Mouse (Mus musculus) cerebellum, adult 2 months (tissue): ENCODE results near the gene Atf6. TPM values are rescaled to one million over a fixed set of nuclear protein-coding genes. Genes with fewer than 3 reads are reported as not detected.

Source experiments
- DNase-seq, 2 experiments: peaks; one replicate each; pipeline ENCODE4 v3.0.0; 2021
- H3K27ac ChIP-seq: fragments of 200-500 bp; 2 replicates; pipeline ENCODE4 v1.5.1; 2012; ENCODE audit warnings: low read length, control low read depth, inconsistent platforms; ENCODE audit not compliant: insufficient read depth
- H3K27me3 ChIP-seq: fragments of 200-500 bp; 2 replicates; pipeline ENCODE4 v1.6.1; 2012; ENCODE audit warnings: inconsistent platforms, mild to moderate bottlenecking, low read length, moderate library complexity; ENCODE audit not compliant: control insufficient read depth, insufficient read depth
- H3K4me1 ChIP-seq: fragments of 200-500 bp; 2 replicates; pipeline ENCODE4 v1.6.1; 2011; ENCODE audit warnings: low read length; ENCODE audit not compliant: control insufficient read depth, insufficient read depth
- H3K4me3 ChIP-seq: fragments of 200-500 bp; replicated peaks from 2 replicates; pipeline ENCODE3; 2011; ENCODE audit warnings: mild to moderate bottlenecking, low read depth, low read length, control low read depth; ENCODE audit not compliant: insufficient read depth
- CTCF ChIP-seq: fragments of 200-500 bp; IDR thresholded peaks from 2 replicates; pipeline ENCODE4 v1.5.1; 2011; ENCODE audit warnings: low read depth, mild to moderate bottlenecking, control low read depth, low read length, moderate library complexity, borderline replicate concordance; ENCODE audit not compliant: insufficient read depth
- POLR2A ChIP-seq: fragments of 200-500 bp; IDR thresholded peaks from 2 replicates; pipeline ENCODE4 v1.6.1; 2011; ENCODE audit warnings: low read length, control low read depth, borderline replicate concordance; ENCODE audit not compliant: insufficient read depth
- WGBS: fragments of 180-500 bp; shearing (Covaris S2); methylation state at CpG from one replicate; pipeline ENCODE4 v1.1.7; 2018; 5-methylcytosine and 5-hydroxymethylcytosine counted together
- polyA plus RNA-seq: library from polyadenylated mRNA; depleted of rRNA; stranded (reverse); fragments of >200 nt; gene quantifications from 2 replicates; pipeline ENCODE4 v1.2.3, GENCODE M21; 2012

Atf6 gene
- polyA plus RNA-seq, 1 experiment, result 19.1 TPM

GRCm38 (mm10) chr1:170862435-170862717 lies 5.2 kb downstream of the Atf6 start:
- Histone ChIP-seq H3K27me3 (no peaks in the 10 kb centered on the region), H3K4me3 (no peak overlapping the region), H3K27ac (no peak overlapping the region), H3K4me1 (no peaks in the 10 kb centered on the region; the same call in none of the 2 replicates)
- 87% methylated on average over 3 of the region's 3 CpGs for WGBS
- TF ChIP-seq CTCF (no peak), POLR2A (no peak)
- DNase-seq, result no peak

GRCm38 (mm10) chr1:170861671-170862434 lies 5.7 kb downstream of the Atf6 start:
- no peak overlapping the region for H3K4me3 ChIP-seq
- TF ChIP-seq CTCF (no peak), POLR2A (no peak)
- no peak for DNase-seq
- no peaks in the 10 kb centered on the region; the same call in none of the 2 replicates for H3K4me1 ChIP-seq
- WGBS, result 86% methylated on average over 13 of the region's 13 CpGs
- no peak overlapping the region for H3K27ac ChIP-seq
- H3K27me3 ChIP-seq, result no peaks in the 10 kb centered on the region

GRCm38 (mm10) chr1:170858872-170859271 lies 8.7 kb downstream of the Atf6 start:
- DNase-seq, result no peak
- no peak overlapping the region for H3K27ac ChIP-seq
- H3K4me3 ChIP-seq, result no peak overlapping the region
- no peaks in the 10 kb centered on the region; the same call in 1 of the 2 replicates for H3K4me1 ChIP-seq
- no peak for TF ChIP-seq POLR2A
- no peak for TF ChIP-seq CTCF
- no peaks in the 10 kb centered on the region for H3K27me3 ChIP-seq
- WGBS, result 76% methylated on average over 2 of the region's 2 CpGs

- H3K27ac ChIP-seq, result no peak overlapping the region
- DNase-seq, result peak; percentile 39 to 57
These were observed 10.2 kb downstream of the Atf6 start for GRCm38 (mm10) chr1:170857369-170857768.

GRCm38 (mm10) chr1:170855056-170855760 lies 12.4 kb downstream of the Atf6 start:
- DNase-seq, result no peak
- no peaks in the 10 kb centered on the region; the same call in 1 of the 2 replicates for H3K4me1 ChIP-seq
- 83% methylated on average over 13 of the region's 13 CpGs for WGBS
- no peak overlapping the region for H3K4me3 ChIP-seq
- H3K27me3 ChIP-seq, result no peaks in the 10 kb centered on the region
- H3K27ac ChIP-seq, result no peak overlapping the region
- no peak for TF ChIP-seq CTCF
- TF ChIP-seq POLR2A, result no peak

More at GRCm38 (mm10) chr1:170857369-170857768, 10.2 kb downstream of the Atf6 start:
- Histone ChIP-seq H3K27me3 (no peaks in the 10 kb centered on the region), H3K4me3 (no peak overlapping the region), H3K4me1 (no peaks in the 10 kb centered on the region; the same call in 1 of the 2 replicates)
- no peak for TF ChIP-seq CTCF
- no peak for TF ChIP-seq POLR2A
- 15% methylated on average over 2 of the region's 2 CpGs for WGBS

- Histone ChIP-seq H3K4me1 (no peaks in the 10 kb centered on the region; the same call in 1 of the 2 replicates), H3K4me3 (no peak overlapping the region), H3K27ac (no peak overlapping the region), H3K27me3 (no peaks in the 10 kb centered on the region)
- DNase-seq, result no peak
- 97% methylated on average over 3 of the region's 3 CpGs for WGBS
- TF ChIP-seq POLR2A (no peak), CTCF (no peak)
These were observed 14.0 kb downstream of the Atf6 start for GRCm38 (mm10) chr1:170853604-170854003.

GRCm38 (mm10) chr1:170850637-170851624 lies 16.6 kb downstream of the Atf6 start:
- 0 out of 2 replicates have a peak, but pooled peaks cover under 1% of the 10 kb centered on the region for H3K4me1 ChIP-seq
- no peak overlapping the region for H3K27ac ChIP-seq
- DNase-seq, result no peak
- H3K27me3 ChIP-seq, result no peaks in the 10 kb centered on the region
- TF ChIP-seq CTCF (no peak), POLR2A (no peak)
- 90% methylated on average over 23 of the region's 23 CpGs for WGBS
- H3K4me3 ChIP-seq, result no peak overlapping the region
